Mouse (Mus musculus) heart, embryonic 10.5 days (tissue): ENCODE results near the gene C1ql3. TPM values are rescaled to one million over a fixed set of nuclear protein-coding genes. Genes with fewer than 3 reads are reported as not detected.

Experiments
- DNase-seq: peaks from one replicate; pipeline ENCODE4 v3.0.0-alpha.2; 2017; ENCODE audit warnings: low spot score
- H3K27ac ChIP-seq: fragments of 300-500 bp; sonication (generic); 2 replicates; pipeline ENCODE4 v1.5.1; 2016; ENCODE audit warnings: mild to moderate bottlenecking
- H3K27me3 ChIP-seq: fragments of 300-500 bp; sonication (generic); 2 replicates; pipeline ENCODE4 v1.6.1; 2016; ENCODE audit warnings: mild to moderate bottlenecking; ENCODE audit not compliant: poor library complexity, insufficient read depth, severe bottlenecking
- H3K36me3 ChIP-seq: fragments of 300-500 bp; sonication (generic); 2 replicates; pipeline ENCODE4 v1.6.1; 2016; ENCODE audit warnings: mild to moderate bottlenecking, moderate library complexity
- H3K4me1 ChIP-seq: fragments of 300-500 bp; sonication (generic); 2 replicates; pipeline ENCODE4 v1.6.1; 2016; ENCODE audit warnings: mild to moderate bottlenecking
- H3K4me3 ChIP-seq: fragments of 300-500 bp; sonication (generic); 2 replicates; pipeline ENCODE4 v1.5.1; 2016; ENCODE audit warnings: mild to moderate bottlenecking, moderate library complexity
- H3K9me3 ChIP-seq: fragments of 300-500 bp; sonication (generic); 2 replicates; pipeline ENCODE4 v1.6.1; 2016; ENCODE audit warnings: mild to moderate bottlenecking, moderate library complexity
- WGBS: fragments of 180-500 bp; shearing (Covaris S2); methylation state at CpG from one replicate; pipeline ENCODE4 v1.1.7; 2016; 5-methylcytosine and 5-hydroxymethylcytosine counted together
- polyA plus RNA-seq: library from polyadenylated mRNA; unstranded; fragments of >200 nt; fragmentation: Nextera tagmentation; extraction: Ambion mirVana; gene quantifications from 2 replicates; pipeline ENCODE4 v1.2.1, GENCODE M21; 2016

C1ql3 gene
- polyA plus RNA-seq, 1 experiment from 2014 or later = 0.73 TPM

- WGBS = 65% methylated on average over 1 of the region's 1 CpGs
These were observed 3.2 kb downstream of the C1ql3 start for GRCm38 (mm10) chr2:13008433-13008832.

GRCm38 (mm10) chr2:13000026-13000425, 11.6 kb downstream of the C1ql3 start:
- DNase-seq = no peak
- no peak overlapping the region for H3K27ac ChIP-seq
- WGBS = 55% methylated on average over 2 of the region's 2 CpGs

More at GRCm38 (mm10) chr2:13008433-13008832, 3.2 kb downstream of the C1ql3 start:
- H3K4me1 ChIP-seq = peaks cover 26% of the 10 kb centered on the region
- H3K9me3 ChIP-seq = no peaks in the 10 kb centered on the region
- peaks cover 46% of the 10 kb centered on the region for H3K27me3 ChIP-seq
- no peak for DNase-seq
- no peak overlapping the region for H3K4me3 ChIP-seq
- H3K36me3 ChIP-seq = no peaks in the 10 kb centered on the region
- H3K27ac ChIP-seq = no peak overlapping the region

GRCm38 (mm10) chr2:12984901-12985732, 26.5 kb downstream of the C1ql3 start:
- Histone ChIP-seq H3K36me3 (peaks cover 7% of the 10 kb centered on the region), H3K27me3 (no peaks in the 10 kb centered on the region), H3K4me3 (no peak overlapping the region), H3K27ac (no peak overlapping the region), H3K4me1 (no peaks in the 10 kb centered on the region), H3K9me3 (no peaks in the 10 kb centered on the region)
- 79% methylated on average over 4 of the region's 4 CpGs for WGBS
- DNase-seq = no peak

More at GRCm38 (mm10) chr2:13000026-13000425, 11.6 kb downstream of the C1ql3 start:
- Histone ChIP-seq H3K27me3 (no peaks in the 10 kb centered on the region), H3K9me3 (no peaks in the 10 kb centered on the region), H3K4me3 (no peak overlapping the region), H3K36me3 (0 out of 2 replicates have a peak, but pooled peaks cover 5% of the 10 kb centered on the region), H3K4me1 (peaks cover 4% of the 10 kb centered on the region; the same call in 1 of the 2 replicates)

GRCm38 (mm10) chr2:12978771-12979170, 32.8 kb downstream of the C1ql3 start:
- 77% methylated on average over 4 of the region's 4 CpGs for WGBS
- Histone ChIP-seq H3K9me3 (no peaks in the 10 kb centered on the region), H3K36me3 (peaks cover 4% of the 10 kb centered on the region), H3K4me1 (0 out of 2 replicates have a peak, but pooled peaks cover 3% of the 10 kb centered on the region), H3K27me3 (no peaks in the 10 kb centered on the region), H3K27ac (no peak overlapping the region), H3K4me3 (no peak overlapping the region)
- DNase-seq = no peak

GRCm38 (mm10) chr2:12977367-12977766, 34.2 kb downstream of the C1ql3 start:
- Histone ChIP-seq H3K4me1 (0 out of 2 replicates have a peak, but pooled peaks cover 3% of the 10 kb centered on the region), H3K27ac (no peak overlapping the region), H3K27me3 (no peaks in the 10 kb centered on the region), H3K4me3 (no peak overlapping the region), H3K9me3 (no peaks in the 10 kb centered on the region), H3K36me3 (peaks cover 4% of the 10 kb centered on the region)
- no peak for DNase-seq
- 83% methylated on average over 7 of the region's 7 CpGs for WGBS

- Histone ChIP-seq H3K9me3 (no peaks in the 10 kb centered on the region), H3K36me3 (no peaks in the 10 kb centered on the region), H3K4me3 (no peak overlapping the region), H3K4me1 (0 out of 2 replicates have a peak, but pooled peaks cover 3% of the 10 kb centered on the region), H3K27ac (no peak overlapping the region), H3K27me3 (no peaks in the 10 kb centered on the region)
- DNase-seq = no peak
- 84% methylated on average over 2 of the region's 2 CpGs for WGBS
These were observed 37.9 kb downstream of the C1ql3 start for GRCm38 (mm10) chr2:12973752-12974151.

GRCm38 (mm10) chr2:12970049-12970724, 41.4 kb downstream of the C1ql3 start:
- H3K9me3 ChIP-seq = no peaks in the 10 kb centered on the region
- no peak for DNase-seq
- H3K27ac ChIP-seq = no peak overlapping the region
- no peaks in the 10 kb centered on the region for H3K36me3 ChIP-seq
- no peaks in the 10 kb centered on the region for H3K27me3 ChIP-seq
- H3K4me1 ChIP-seq = no peaks in the 10 kb centered on the region
- H3K4me3 ChIP-seq = no peak overlapping the region
- WGBS = 84% methylated on average over 12 of the region's 12 CpGs

- H3K9me3 ChIP-seq = no peaks in the 10 kb centered on the region
- no peak overlapping the region for H3K4me3 ChIP-seq
- no peaks in the 10 kb centered on the region for H3K4me1 ChIP-seq
- DNase-seq = no peak
- H3K27ac ChIP-seq = no peak overlapping the region
- no peaks in the 10 kb centered on the region for H3K36me3 ChIP-seq
- no peaks in the 10 kb centered on the region for H3K27me3 ChIP-seq
These were observed 54.7 kb downstream of the C1ql3 start for GRCm38 (mm10) chr2:12956703-12957424.

Other genes starting within 250 kb of the C1ql3 start
- gene Pter, start 87.8 kb downstream of the C1ql3 start, polyA plus RNA-seq = 33.5 and 39.9 TPM in 2 replicates